Mouse (Mus musculus): ENCODE data around the gene Nabp2. TPM values are rescaled to one million over a fixed set of nuclear protein-coding genes. Genes with fewer than 3 reads are reported as not detected.

The Nabp2 gene
- polyA plus RNA-seq, 1 experiment from 2014 or later: 73.0 TPM

DNA sequence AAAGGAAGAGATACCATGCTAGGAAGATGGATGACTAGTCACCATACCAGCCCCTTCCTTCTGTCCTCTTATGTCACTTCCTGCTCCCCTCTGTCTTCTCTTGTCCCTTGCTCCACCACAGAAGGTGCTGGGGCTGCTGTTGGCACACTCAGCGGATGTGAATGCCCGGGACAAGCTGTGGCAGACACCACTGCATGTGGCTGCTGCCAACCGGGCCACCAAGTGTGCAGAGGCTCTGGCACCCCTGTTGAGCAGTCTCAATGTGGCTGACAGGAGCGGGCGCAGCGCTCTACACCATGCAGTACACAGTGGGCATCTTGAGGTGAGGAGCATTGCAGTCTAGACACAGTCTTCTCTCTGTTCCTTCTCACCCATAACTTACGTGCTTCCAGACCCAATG lies 32.0 kb downstream of the Nabp2 start:
- no peak overlapping the region for H3K27ac ChIP-seq
- H3K9ac ChIP-seq: 0 out of 2 replicates have a peak overlapping the region, but pooled peaks have one; percentile 99
- 97% methylated on average over 7 of the region's 7 CpGs for WGBS
- ATAC-seq (ENCODE audit: insufficient number of reproducible peaks, insufficient read depth, low FRiP score, low TSS enrichment, low read depth): no peak
- no peaks in the 10 kb centered on the region for H3K27me3 ChIP-seq
- peaks cover 61% of the 10 kb centered on the region for H3K36me3 ChIP-seq
- no peak overlapping the region for H3K4me2 ChIP-seq
- H3K4me1 ChIP-seq: peaks cover 26% of the 10 kb centered on the region
- no peaks in the 10 kb centered on the region for H3K9me3 ChIP-seq
- no peak overlapping the region for H3K4me3 ChIP-seq

GRCm38 (mm10) chr10:128378462-128378861 lies 32.8 kb downstream of the Nabp2 start:
- Histone ChIP-seq H3K4me1 (peaks cover 26% of the 10 kb centered on the region), H3K4me3 (peak overlapping the region; percentile 95), H3K4me2 (peak overlapping the region; percentile 81), H3K9me3 (no peaks in the 10 kb centered on the region), H3K9ac (peak overlapping the region; percentile 99), H3K36me3 (peaks cover 53% of the 10 kb centered on the region), H3K27me3 (no peaks in the 10 kb centered on the region), H3K27ac (peak overlapping the region; percentile 4; the same call in 1 of the 2 replicates)
- no peak for ATAC-seq (ENCODE audit: insufficient number of reproducible peaks, insufficient read depth, low FRiP score, low TSS enrichment, low read depth)
- WGBS: 61% methylated on average over 3 of the region's 3 CpGs

DNA sequence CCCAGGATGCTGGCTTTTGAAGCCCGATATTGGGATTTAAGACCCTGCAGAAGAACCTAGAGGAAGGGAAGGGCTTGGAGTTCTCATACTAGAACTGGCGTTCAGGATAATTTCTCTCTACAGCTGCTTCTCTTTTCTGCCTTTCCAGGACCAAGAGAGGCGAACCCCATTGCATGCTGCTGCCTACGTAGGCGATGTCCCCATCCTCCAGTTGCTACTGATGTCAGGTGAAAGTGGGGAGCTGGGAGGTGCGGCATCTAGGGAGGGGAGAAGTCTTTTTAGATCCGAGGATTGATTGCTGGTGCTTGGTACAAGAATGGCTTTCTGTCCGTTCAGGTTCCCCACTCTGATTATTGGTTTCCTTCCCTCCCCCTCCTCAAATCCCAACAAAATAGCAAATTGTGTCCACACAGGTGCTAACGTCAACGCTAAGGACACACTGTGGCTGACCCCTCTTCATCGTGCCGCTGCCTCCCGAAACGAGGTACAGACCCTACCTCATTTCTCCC lies 33.3 kb downstream of the Nabp2 start:
- H3K36me3 ChIP-seq: peaks cover 48% of the 10 kb centered on the region

GRCm38 (mm10) chr10:128377222-128377939 lies 33.9 kb downstream of the Nabp2 start:
- ATAC-seq (ENCODE audit: insufficient number of reproducible peaks, insufficient read depth, low FRiP score, low TSS enrichment, low read depth): peak; percentile 68
- H3K27me3 ChIP-seq: no peaks in the 10 kb centered on the region
- peak overlapping the region; percentile 81 for H3K4me2 ChIP-seq
- peak overlapping the region; percentile 99 for H3K9ac ChIP-seq
- peak overlapping the region; percentile 95 for H3K4me3 ChIP-seq
- peaks cover 42% of the 10 kb centered on the region for H3K36me3 ChIP-seq
- H3K27ac ChIP-seq: peak overlapping the region; percentile 97
- WGBS: under 1% methylated on average over 47 of the region's 47 CpGs
- H3K4me1 ChIP-seq: peaks cover 26% of the 10 kb centered on the region
- no peaks in the 10 kb centered on the region for H3K9me3 ChIP-seq

More for the DNA sequence above, 33.3 kb downstream of the Nabp2 start:
- Histone ChIP-seq H3K4me2 (peak overlapping the region; percentile 81), H3K27ac (peak overlapping the region; percentile 97), H3K9ac (peak overlapping the region; percentile 99), H3K27me3 (no peaks in the 10 kb centered on the region), H3K9me3 (no peaks in the 10 kb centered on the region), H3K4me1 (peaks cover 26% of the 10 kb centered on the region), H3K4me3 (peak overlapping the region; percentile 95)
- 52% methylated on average over 14 of the region's 14 CpGs for WGBS
- ATAC-seq (ENCODE audit: insufficient number of reproducible peaks, insufficient read depth, low FRiP score, low TSS enrichment, low read depth): no peak

- Histone ChIP-seq H3K4me2 (peak within 1 kb of the TSS; percentile 81), H3K4me1 (peaks cover 26% of the 10 kb centered on the region), H3K27me3 (no peaks in the 10 kb centered on the region), H3K36me3 (peaks cover 34% of the 10 kb centered on the region), H3K27ac (peak within 1 kb of the TSS; percentile 97), H3K4me3 (peak within 1 kb of the TSS; percentile 95), H3K9me3 (no peaks in the 10 kb centered on the region), H3K9ac (peak within 1 kb of the TSS; percentile 99)
- WGBS: under 1% methylated on average over 44 of the region's 73 CpGs
- peak; percentile 89 for ATAC-seq (ENCODE audit: insufficient number of reproducible peaks, insufficient read depth, low FRiP score, low TSS enrichment, low read depth)
Measured at GRCm38 (mm10) chr10:128376455-128377211, 34.7 kb downstream of the Nabp2 start, which contains the start of gene Ankrd52. Ankrd52 (plus strand) TSS chr10:128377115.

DNA sequence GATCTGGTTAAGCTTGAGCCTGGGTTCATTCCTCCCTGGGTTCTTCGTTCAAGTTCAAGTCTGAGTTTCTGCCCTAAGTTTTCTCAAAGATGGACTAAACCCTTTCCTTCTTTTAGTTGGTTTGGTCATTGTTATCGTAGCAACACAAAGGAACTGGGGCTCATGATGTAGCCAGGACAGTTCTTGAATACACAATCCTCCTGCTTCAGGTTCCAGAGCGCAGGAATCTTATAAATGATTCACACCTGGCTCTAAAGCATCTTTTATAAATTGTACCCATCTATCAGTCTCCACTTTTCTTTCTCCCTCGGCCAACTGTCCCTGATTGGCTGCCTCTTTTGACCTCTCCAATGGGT lies 35.2 kb downstream of the Nabp2 start:
- peak overlapping the region; percentile 81 for H3K4me2 ChIP-seq
- peak overlapping the region; percentile 97 for H3K27ac ChIP-seq
- WGBS: 51% methylated on average over 4 of the region's 4 CpGs
- peak overlapping the region; percentile 95 for H3K4me3 ChIP-seq
- H3K4me1 ChIP-seq: peaks cover 26% of the 10 kb centered on the region
- no peak for ATAC-seq (ENCODE audit: insufficient number of reproducible peaks, insufficient read depth, low FRiP score, low TSS enrichment, low read depth)
- H3K9me3 ChIP-seq: no peaks in the 10 kb centered on the region
- H3K27me3 ChIP-seq: no peaks in the 10 kb centered on the region
- H3K9ac ChIP-seq: peak overlapping the region; percentile 99
- H3K36me3 ChIP-seq: peaks cover 29% of the 10 kb centered on the region

GRCm38 (mm10) chr10:128374393-128374792 lies 36.9 kb downstream of the Nabp2 start:
- Histone ChIP-seq H3K9me3 (no peaks in the 10 kb centered on the region), H3K36me3 (peaks cover 12% of the 10 kb centered on the region), H3K4me2 (no peak overlapping the region), H3K27me3 (no peaks in the 10 kb centered on the region), H3K9ac (no peak overlapping the region), H3K4me3 (no peak overlapping the region), H3K27ac (no peak overlapping the region), H3K4me1 (peaks cover 26% of the 10 kb centered on the region)
- 75% methylated on average over 6 of the region's 6 CpGs for WGBS
- no peak for ATAC-seq (ENCODE audit: insufficient number of reproducible peaks, insufficient read depth, low FRiP score, low TSS enrichment, low read depth)

DNA sequence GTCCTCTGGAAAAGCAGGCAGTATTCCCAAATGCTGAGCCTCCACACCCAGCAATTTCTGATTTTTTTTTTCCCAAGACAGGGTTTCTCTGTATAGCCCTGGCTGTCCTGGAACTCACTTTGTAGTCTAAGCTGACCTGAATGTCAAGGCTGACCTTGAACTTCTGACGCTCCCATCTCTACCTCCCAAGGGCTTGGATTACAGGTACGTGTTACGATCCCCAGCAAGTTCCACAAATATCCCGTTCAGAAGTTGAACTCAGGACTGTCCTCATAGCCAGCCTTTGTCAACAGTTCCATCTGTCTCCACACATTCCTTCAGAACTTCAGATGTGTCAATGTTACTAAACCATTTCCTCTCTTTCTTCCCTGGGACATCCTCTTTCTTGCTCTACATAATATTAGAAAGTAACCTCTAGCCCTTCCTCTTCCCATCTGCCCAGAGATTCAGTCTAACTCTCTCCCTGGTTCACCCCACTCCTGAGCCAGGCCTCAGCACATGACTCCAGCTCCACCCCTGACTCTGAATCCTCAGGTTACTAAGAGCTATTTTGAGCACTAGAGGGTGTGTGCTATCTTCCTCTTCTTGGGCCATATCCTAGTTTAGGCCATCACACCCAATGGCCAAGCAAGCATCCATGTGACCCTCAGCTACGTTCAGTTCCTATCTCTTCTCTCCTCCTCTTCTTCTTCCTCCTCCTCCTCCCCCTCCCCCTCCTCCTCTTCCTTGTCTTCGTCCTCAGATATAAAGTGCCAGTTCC lies 38.1 kb downstream of the Nabp2 start:
- ATAC-seq (ENCODE audit: insufficient number of reproducible peaks, insufficient read depth, low FRiP score, low TSS enrichment, low read depth): no peak
- Histone ChIP-seq H3K27ac (no peak overlapping the region), H3K4me2 (no peak overlapping the region), H3K27me3 (no peaks in the 10 kb centered on the region), H3K4me1 (peaks cover 19% of the 10 kb centered on the region), H3K9ac (no peak overlapping the region), H3K4me3 (no peak overlapping the region), H3K9me3 (no peaks in the 10 kb centered on the region), H3K36me3 (no peaks in the 10 kb centered on the region; the same call in 1 of the 2 replicates)
- 77% methylated on average over 6 of the region's 6 CpGs for WGBS

DNA sequence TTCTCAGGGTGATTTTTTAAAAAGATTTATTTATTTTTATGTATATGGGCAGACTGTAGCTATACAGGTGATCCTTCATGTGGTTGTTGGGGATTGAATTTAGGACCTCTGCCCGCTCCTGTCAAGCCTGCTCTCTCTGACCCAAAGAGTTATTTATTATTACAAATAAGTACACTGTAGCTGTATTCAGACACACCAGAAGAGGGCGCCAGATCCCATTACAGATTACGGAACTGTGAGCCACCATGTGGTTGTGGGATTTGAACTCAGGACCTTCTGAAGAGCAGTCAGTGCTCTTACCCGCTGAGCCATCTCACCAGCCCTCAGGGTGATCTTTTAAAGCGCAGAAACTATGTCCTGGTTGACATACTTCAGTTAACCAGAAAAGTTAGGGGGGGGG lies 39.1 kb downstream of the Nabp2 start:
- H3K9me3 ChIP-seq: no peaks in the 10 kb centered on the region
- no peak overlapping the region for H3K27ac ChIP-seq
- H3K4me1 ChIP-seq: peaks cover 21% of the 10 kb centered on the region
- no peaks in the 10 kb centered on the region for H3K36me3 ChIP-seq
- WGBS: 79% methylated on average over 5 of the region's 5 CpGs
- H3K4me2 ChIP-seq: no peak overlapping the region
- no peaks in the 10 kb centered on the region for H3K27me3 ChIP-seq
- no peak overlapping the region for H3K4me3 ChIP-seq
- no peak overlapping the region for H3K9ac ChIP-seq
- no peak for ATAC-seq (ENCODE audit: insufficient number of reproducible peaks, insufficient read depth, low FRiP score, low TSS enrichment, low read depth)

DNA sequence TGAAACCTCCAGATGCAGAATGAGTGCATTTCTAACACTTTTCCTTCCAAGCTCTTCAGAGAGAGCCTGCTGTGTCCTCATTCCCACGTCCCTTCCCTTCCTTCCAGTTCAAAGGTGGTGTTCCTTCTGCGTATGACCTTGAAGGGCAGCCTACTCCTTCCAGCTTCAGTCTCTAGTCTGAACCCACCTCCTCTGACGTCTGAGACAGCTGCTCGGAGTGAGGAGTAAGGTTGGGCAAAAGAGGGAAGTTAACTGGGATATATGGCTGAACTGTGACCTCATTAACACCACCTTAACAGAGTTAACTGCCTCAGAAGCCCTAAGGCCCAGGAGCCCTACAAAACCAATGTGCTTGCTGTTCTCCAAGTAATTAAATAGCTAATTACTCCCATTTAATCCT lies 40.7 kb downstream of the Nabp2 start:
- H3K4me3 ChIP-seq: no peak overlapping the region
- 50% methylated on average over 4 of the region's 4 CpGs for WGBS
- H3K36me3 ChIP-seq: peaks cover under 1% of the 10 kb centered on the region
- no peak overlapping the region for H3K9ac ChIP-seq
- no peaks in the 10 kb centered on the region for H3K9me3 ChIP-seq
- peaks cover 14% of the 10 kb centered on the region for H3K4me1 ChIP-seq
- H3K27me3 ChIP-seq: no peaks in the 10 kb centered on the region
- H3K4me2 ChIP-seq: no peak overlapping the region
- no peak for ATAC-seq (ENCODE audit: insufficient number of reproducible peaks, insufficient read depth, low FRiP score, low TSS enrichment, low read depth)
- H3K27ac ChIP-seq: no peak overlapping the region

DNA sequence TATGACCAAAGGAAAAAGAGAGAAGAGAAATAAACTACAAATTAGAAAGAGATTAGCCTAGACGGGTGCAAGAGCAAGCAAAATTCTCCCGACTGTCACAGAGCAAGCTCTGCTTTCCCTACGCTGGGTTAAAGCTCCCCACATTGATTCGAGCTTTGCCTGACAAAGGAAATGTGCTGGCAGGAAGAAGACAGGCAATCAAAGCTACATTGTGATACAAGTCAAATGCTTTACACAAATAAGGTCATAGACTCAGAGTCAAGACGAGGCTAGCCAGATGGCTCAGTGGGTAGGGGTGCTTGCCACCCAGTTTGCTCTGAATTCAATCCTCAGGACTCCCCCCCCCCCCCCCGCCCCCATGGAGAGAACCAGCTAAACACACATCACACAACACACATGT lies 41.3 kb downstream of the Nabp2 start:
- no peaks in the 10 kb centered on the region for H3K27me3 ChIP-seq
- peaks cover 14% of the 10 kb centered on the region for H3K4me1 ChIP-seq
- no peak overlapping the region for H3K27ac ChIP-seq
- H3K9me3 ChIP-seq: no peaks in the 10 kb centered on the region
- no peak overlapping the region for H3K4me3 ChIP-seq
- WGBS: 68% methylated on average over 6 of the region's 6 CpGs
- no peak for ATAC-seq (ENCODE audit: insufficient number of reproducible peaks, insufficient read depth, low FRiP score, low TSS enrichment, low read depth)
- peaks cover 7% of the 10 kb centered on the region for H3K36me3 ChIP-seq
- H3K9ac ChIP-seq: no peak overlapping the region
- no peak overlapping the region for H3K4me2 ChIP-seq
